Mouse (Mus musculus) embryonic facial prominence, embryonic 11.5 days (tissue): ENCODE data around the gene Tmprss12. TPM values are rescaled to one million over a fixed set of nuclear protein-coding genes. Genes with fewer than 3 reads are reported as not detected.
"Not testable (repeated sequence)": the region's sequence is repeated elsewhere in the genome, so short reads cannot be mapped to it uniquely, and the experiment has no call there.

Experiments
- ATAC-seq: fragments of 200-750 bp; cut with Nextera tagmentation; replicated peaks from 2 replicates; pipeline ENCODE4 v1.8.0; 2017; ENCODE audit warnings: low read depth; ENCODE audit not compliant: insufficient number of reproducible peaks, low FRiP score, low TSS enrichment
- DNase-seq: peaks from one replicate; pipeline ENCODE4 v3.0.0-alpha.2; 2015; ENCODE audit warnings: low spot score
- H3K27ac ChIP-seq: fragments of 300-500 bp; sonication (generic); replicated peaks from 2 replicates; pipeline ENCODE4 v1.5.1; 2014; ENCODE audit warnings: mild to moderate bottlenecking, low read depth, low read length, control low read depth
- H3K27me3 ChIP-seq: fragments of 300-500 bp; sonication (generic); 2 replicates; pipeline ENCODE4 v1.6.1; 2014; ENCODE audit warnings: mild to moderate bottlenecking, low read length, moderate library complexity, mixed read lengths; ENCODE audit not compliant: control insufficient read depth, insufficient read depth
- H3K36me3 ChIP-seq: fragments of 300-500 bp; sonication (generic); replicated peaks from 2 replicates; pipeline ENCODE4 v1.6.1; 2014; ENCODE audit warnings: low read depth, mild to moderate bottlenecking, low read length, moderate library complexity, mixed read lengths; ENCODE audit not compliant: control insufficient read depth, insufficient read depth
- H3K4me1 ChIP-seq: fragments of 300-500 bp; sonication (generic); 2 replicates; pipeline ENCODE4 v1.6.1; 2014; ENCODE audit warnings: low read length, mixed read lengths; ENCODE audit not compliant: control insufficient read depth, insufficient read depth
- H3K4me2 ChIP-seq: fragments of 300-500 bp; sonication (generic); 2 replicates; pipeline ENCODE4 v1.6.1; 2014; ENCODE audit warnings: low read depth, mild to moderate bottlenecking, control low read depth, low read length, moderate library complexity
- H3K4me3 ChIP-seq: fragments of 300-500 bp; sonication (generic); 2 replicates; pipeline ENCODE4 v1.5.1; 2014; ENCODE audit warnings: low read depth, low read length, control low read depth
- H3K9ac ChIP-seq: fragments of 300-500 bp; sonication (generic); replicated peaks from 2 replicates; pipeline ENCODE4 v1.6.1; 2014; ENCODE audit warnings: mild to moderate bottlenecking, control low read depth, low read length
- H3K9me3 ChIP-seq: fragments of 300-500 bp; sonication (generic); replicated peaks from 2 replicates; pipeline ENCODE4 v1.6.1; 2016; ENCODE audit warnings: mild to moderate bottlenecking, low read length, inconsistent platforms, mixed read lengths; ENCODE audit not compliant: control insufficient read depth
- WGBS: fragments of 180-500 bp; shearing (Covaris S2); extraction: QIAGEN DNeasy Blood & Tissue Kit; methylation state at CpG from one replicate; pipeline ENCODE4 v1.1.7; 2014; 5-methylcytosine and 5-hydroxymethylcytosine counted together
- polyA plus RNA-seq: library from polyadenylated mRNA; unstranded; fragments of >200 nt; fragmentation: Nextera tagmentation; extraction: Ambion mirVana; gene quantifications from 2 replicates; pipeline ENCODE4 v1.2.1, GENCODE M21; 2014

Gene Tmprss12
- polyA plus RNA-seq, 1 experiment from 2014 or later, result not detected

DNA sequence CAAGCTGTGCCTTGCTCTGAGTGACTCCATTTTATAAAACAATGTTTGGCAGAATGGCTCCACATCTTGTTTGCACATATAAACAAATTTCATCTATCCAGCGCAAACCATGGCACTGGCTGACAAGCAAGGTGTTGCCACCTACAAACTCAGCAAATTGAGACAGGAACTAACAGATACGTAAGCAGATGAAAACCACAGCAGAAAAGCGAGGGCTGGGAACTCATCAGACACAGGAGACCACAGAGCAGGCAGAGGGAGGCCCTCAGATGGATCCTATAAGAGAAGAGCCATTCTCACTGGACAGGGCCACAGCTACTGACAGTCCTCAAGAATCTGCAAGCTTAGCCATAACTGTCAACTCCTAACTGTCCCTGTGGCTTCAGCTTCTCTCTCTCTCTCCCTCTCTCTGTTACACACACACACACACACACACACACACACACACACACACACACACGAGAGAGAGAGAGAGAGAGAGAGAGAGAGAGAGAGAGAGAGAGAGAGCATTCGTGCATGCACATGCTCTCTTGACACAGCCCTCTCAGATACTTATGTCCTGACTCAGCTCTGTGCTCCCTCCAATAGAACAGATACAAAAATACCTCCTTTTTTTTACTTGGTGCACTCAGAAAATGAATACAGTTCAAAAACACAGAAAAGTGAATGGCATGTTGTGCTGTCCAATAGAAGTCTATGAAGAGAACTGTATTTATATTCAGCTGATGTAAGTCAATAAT, 14.9 kb upstream of the Tmprss12 start:
- 82% methylated on average over 4 of the region's 5 CpGs for WGBS
- no peak overlapping the region for H3K4me2 ChIP-seq
- H3K4me1 ChIP-seq, result no peaks in the 10 kb centered on the region
- no peak for ATAC-seq
- H3K9ac ChIP-seq, result no peak overlapping the region
- DNase-seq, result no peak
- no peaks in the 10 kb centered on the region for H3K9me3 ChIP-seq
- H3K27me3 ChIP-seq, result no peaks in the 10 kb centered on the region
- H3K4me3 ChIP-seq, result no peak overlapping the region
- H3K36me3 ChIP-seq, result no peaks in the 10 kb centered on the region
- no peak overlapping the region for H3K27ac ChIP-seq

- H3K4me2 ChIP-seq, result no peak overlapping the region
- H3K27ac ChIP-seq, result no peak overlapping the region
- ATAC-seq (no peak), DNase-seq (no peak)
- 66% methylated on average over 2 of the region's 2 CpGs for WGBS
- H3K36me3 ChIP-seq, result no peaks in the 10 kb centered on the region
- no peaks in the 10 kb centered on the region for H3K27me3 ChIP-seq
- no peaks in the 10 kb centered on the region for H3K4me1 ChIP-seq
- no peaks in the 10 kb centered on the region for H3K9me3 ChIP-seq
- no peak overlapping the region for H3K9ac ChIP-seq
- no peak overlapping the region for H3K4me3 ChIP-seq
Measured at GRCm38 (mm10) chr15:100268916-100269315, 11.7 kb upstream of the Tmprss12 start.

GRCm38 (mm10) chr15:100269776-100270175, 10.9 kb upstream of the Tmprss12 start:
- DNase-seq (no peak), ATAC-seq (no peak)
- Histone ChIP-seq H3K36me3 (no peaks in the 10 kb centered on the region), H3K27ac (no peak overlapping the region), H3K9ac (no peak overlapping the region), H3K4me2 (no peak overlapping the region), H3K27me3 (no peaks in the 10 kb centered on the region), H3K4me3 (no peak overlapping the region), H3K9me3 (no peaks in the 10 kb centered on the region), H3K4me1 (no peaks in the 10 kb centered on the region)
- WGBS, result 14% methylated on average over 9 of the region's 9 CpGs

DNA sequence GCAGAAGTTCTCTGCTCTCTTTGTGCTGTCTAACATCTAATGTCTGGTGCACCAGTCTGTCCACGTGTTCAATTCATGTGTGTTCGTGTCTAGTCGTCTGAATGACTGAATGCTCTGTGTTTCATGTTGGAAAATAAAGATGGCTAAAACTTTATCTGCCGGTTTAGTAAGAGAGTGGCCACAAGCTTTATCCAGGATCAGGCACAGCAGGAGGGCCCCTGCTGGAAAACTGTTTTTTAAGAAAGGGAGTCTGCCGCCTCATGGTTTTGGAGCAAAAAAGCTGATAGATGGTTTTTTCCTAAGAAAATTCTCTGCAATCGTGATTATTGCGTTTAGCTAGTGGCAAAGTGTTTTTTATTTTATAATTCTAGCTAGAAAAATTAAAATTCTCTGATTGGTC, 10.0 kb upstream of the Tmprss12 start:
- H3K4me2 ChIP-seq, DNase-seq, ATAC-seq: not testable (repeated sequence)

DNA sequence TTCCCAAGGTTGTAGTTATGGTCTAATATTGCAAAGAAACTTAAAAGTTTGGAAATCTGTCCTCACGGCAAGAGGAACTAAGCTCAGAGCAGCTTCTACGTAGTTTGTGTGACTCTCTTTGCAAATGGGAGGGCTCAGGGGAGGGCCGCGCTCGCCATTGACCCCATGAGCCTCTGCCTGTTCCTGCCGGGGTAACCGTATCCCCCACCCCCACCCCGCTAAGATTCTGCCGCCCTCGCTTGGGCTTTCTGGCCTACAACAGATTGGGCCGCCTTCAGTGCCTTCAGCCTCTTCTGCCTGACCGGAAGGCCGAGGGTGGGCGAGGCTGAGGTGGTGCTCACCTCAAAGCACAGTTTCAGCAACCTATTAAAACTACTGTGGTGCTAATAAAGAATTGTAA, 9.2 kb upstream of the Tmprss12 start:
- Histone ChIP-seq H3K9me3 (no peaks in the 10 kb centered on the region), H3K4me3 (no peak overlapping the region), H3K4me1 (no peaks in the 10 kb centered on the region), H3K4me2 (no peak overlapping the region), H3K27me3 (no peaks in the 10 kb centered on the region), H3K27ac (no peak overlapping the region), H3K9ac (no peak overlapping the region), H3K36me3 (no peaks in the 10 kb centered on the region)
- no peak for ATAC-seq
- 65% methylated on average over 14 of the region's 14 CpGs for WGBS
- no peak for DNase-seq

More for the DNA sequence above, 10.0 kb upstream of the Tmprss12 start:
- H3K4me3 ChIP-seq, H3K9ac ChIP-seq, H3K27me3 ChIP-seq, H3K27ac ChIP-seq, H3K36me3 ChIP-seq, H3K4me1 ChIP-seq, H3K9me3 ChIP-seq: not testable (repeated sequence)
- 27% methylated on average over 7 of the region's 7 CpGs for WGBS

DNA sequence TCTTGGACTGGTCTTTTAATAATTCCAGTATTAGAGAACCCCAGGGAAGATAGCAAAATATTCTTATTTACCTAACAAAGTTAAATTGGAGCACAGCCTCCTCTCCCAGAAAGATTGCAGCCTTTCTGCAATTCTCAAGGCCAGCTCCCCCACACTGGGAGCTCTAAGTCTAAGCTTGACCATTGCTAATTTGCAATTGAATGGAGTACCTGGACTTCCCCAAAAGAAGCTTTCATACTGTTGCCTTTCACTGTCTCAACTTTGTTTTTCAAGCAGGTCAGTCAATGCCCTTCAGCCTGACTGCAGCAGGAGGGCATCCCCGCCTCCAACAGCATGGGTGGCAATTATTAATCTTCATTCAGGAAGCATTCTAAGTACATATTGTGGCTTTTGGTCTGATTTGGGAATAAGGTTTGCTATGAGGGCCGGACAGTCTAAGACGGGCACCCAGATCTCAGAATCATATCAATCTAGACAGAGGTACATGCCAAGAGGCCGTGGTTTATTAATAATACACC, 6.8 kb upstream of the Tmprss12 start:
- not testable (repeated sequence) for DNase-seq, H3K27me3 ChIP-seq, H3K4me1 ChIP-seq, H3K9me3 ChIP-seq, ATAC-seq, H3K27ac ChIP-seq, H3K4me3 ChIP-seq, H3K36me3 ChIP-seq, H3K9ac ChIP-seq, H3K4me2 ChIP-seq
- 91% methylated on average over 4 of the region's 4 CpGs for WGBS

DNA sequence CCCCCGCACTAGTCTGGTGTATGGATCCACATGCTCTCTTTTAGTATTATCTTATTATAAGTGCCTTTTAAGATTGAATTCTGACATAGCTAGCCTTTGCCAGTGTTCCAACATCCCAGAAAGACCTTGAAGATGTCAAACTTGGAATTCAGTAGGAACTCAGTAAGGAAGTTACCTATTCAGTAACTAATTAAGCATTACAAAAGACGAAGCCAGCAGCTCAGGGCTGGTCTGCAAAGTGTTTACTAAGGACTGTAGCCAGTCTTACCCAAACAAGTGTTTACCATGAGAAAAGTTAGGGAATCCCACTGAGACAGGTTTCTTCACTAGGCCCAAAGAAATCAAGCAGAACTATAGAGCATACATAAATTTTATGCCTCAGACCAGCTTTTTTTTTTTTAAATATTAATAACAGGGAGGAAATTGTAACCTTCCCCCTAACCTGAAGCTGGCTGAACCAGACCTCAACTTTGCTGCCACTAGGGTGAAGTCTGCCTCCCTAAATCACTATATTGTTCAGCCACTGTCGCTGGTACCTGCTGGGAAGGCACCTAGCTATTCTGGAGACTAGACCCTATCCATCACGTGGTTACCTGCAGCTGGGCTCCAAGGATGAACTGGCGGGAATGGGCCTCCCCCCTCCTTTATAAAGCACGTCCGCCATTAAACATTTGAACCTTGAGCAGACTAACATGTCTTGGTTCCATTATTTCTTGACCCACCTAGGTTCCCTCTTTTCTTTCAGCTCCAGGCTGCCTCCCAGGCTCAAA, 5.7 kb upstream of the Tmprss12 start:
- Histone ChIP-seq H3K27ac (no peak overlapping the region), H3K27me3 (no peaks in the 10 kb centered on the region), H3K9me3 (no peaks in the 10 kb centered on the region), H3K4me3 (no peak overlapping the region), H3K36me3 (no peaks in the 10 kb centered on the region), H3K4me2 (no peak overlapping the region), H3K9ac (no peak overlapping the region), H3K4me1 (no peaks in the 10 kb centered on the region)
- DNase-seq (no peak), ATAC-seq (no peak)
- 88% methylated on average over 7 of the region's 7 CpGs for WGBS

- Histone ChIP-seq H3K4me2 (no peak overlapping the region), H3K9me3 (no peaks in the 10 kb centered on the region), H3K36me3 (no peaks in the 10 kb centered on the region), H3K27ac (no peak overlapping the region), H3K9ac (no peak overlapping the region), H3K4me1 (no peaks in the 10 kb centered on the region), H3K27me3 (no peaks in the 10 kb centered on the region), H3K4me3 (no peak overlapping the region)
- WGBS, result 92% methylated on average over 4 of the region's 4 CpGs
- DNase-seq (no peak), ATAC-seq (no peak)
Measured at GRCm38 (mm10) chr15:100276403-100276802, 4.2 kb upstream of the Tmprss12 start.
